ENCODE assay signal across 11 mouse cellular contexts in the genomic region with DNA sequence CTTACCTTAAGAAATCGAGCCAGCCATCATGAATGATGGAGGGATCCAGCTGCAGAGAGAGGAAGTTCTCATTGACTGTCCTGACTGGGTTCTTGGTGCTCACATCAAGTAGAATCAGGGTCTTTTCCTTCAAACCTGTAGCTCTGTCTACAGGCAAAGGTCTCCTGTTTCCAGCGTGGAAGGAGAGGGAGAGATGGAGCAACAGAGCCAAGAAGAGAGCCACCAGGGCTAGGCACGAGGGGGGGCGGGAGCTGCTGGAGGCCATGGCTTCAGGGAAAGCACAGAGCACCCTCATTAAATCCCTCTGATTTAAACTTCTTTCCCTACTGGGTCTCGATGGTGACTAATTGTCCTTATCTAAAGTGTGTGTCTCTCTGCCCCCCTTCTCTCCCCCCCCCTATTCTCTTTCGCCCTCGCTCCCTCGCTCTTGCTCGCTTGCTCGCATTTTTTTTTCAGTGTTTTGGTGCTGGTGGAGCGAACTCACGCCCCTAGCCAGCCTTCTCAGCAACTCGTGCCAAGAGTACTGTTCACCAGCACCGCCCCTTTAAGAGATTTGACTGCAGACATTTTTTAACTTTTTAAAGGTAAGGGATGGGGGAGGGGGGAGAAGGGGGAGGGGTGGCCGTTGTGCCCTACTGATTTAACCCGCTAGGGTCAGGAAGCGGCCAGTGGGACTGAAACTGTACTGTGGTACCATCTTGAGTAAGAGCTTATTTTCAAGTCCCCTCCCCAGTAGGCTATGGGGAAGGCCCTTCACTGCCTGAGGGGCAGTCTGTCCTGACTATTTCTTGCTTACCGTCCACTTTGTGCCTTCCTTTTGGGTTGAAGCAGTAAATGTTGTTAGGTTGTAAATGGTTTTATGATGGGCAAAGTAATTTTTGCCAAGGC. TPM values are rescaled to one million over a fixed set of nuclear protein-coding genes. Genes with fewer than 3 reads are reported as not detected.
DNase-seq lines count a peak whose midpoint lies in the region; ATAC-seq lines count a peak whose summit lies in the region.
"Had no signal": no experiment of that assay in that cellular context is flagged by ENCODE, and none has a peak within 500 bp of the region (broad histone marks: within the 10 kb centered on the region; RNA-seq: fewer than 3 reads in every experiment).

TSS of gene Hpse2 (minus strand) at position 339 of the 888 bp plus-strand sequence.

- H3K4me1 ChIP-seq in heart, embryonic 14.5 days (ENCODE audit: control insufficient read depth in 2 of 2, insufficient read depth in 2 of 2, low read length in 2 of 2): peaks cover 9 to 23% of the 10 kb centered on the region in 2 experiments; a peak in 3 of 4 replicates
- H3K4me1 ChIP-seq in embryonic facial prominence, embryonic 10.5 days: peaks cover 36% of the 10 kb centered on the region
- H3K4me1 ChIP-seq in hindbrain, embryonic 14.5 days (replicated peaks; ENCODE audit: control insufficient read depth, insufficient read depth, low read length): peaks cover 21% of the 10 kb centered on the region
- H3K4me1 ChIP-seq: liver, embryonic 13.5 days had no signal

- no peaks in the 10 kb centered on the region for H3K36me3 ChIP-seq in heart, embryonic 14.5 days (ENCODE audit: control insufficient read depth, insufficient read depth, low read length)
- H3K36me3 ChIP-seq in embryonic facial prominence, embryonic 10.5 days (replicated peaks): no peaks in the 10 kb centered on the region
- no peaks in the 10 kb centered on the region for H3K36me3 ChIP-seq in hindbrain, embryonic 14.5 days (replicated peaks; ENCODE audit: control insufficient read depth, insufficient read depth)
- H3K36me3 ChIP-seq: liver, embryonic 13.5 days had no signal

- peaks cover 69% of the 10 kb centered on the region for H3K27me3 ChIP-seq in heart, embryonic 14.5 days (ENCODE audit: control insufficient read depth, insufficient read depth, low read length)
- peaks cover 73% of the 10 kb centered on the region for H3K27me3 ChIP-seq in embryonic facial prominence, embryonic 10.5 days (replicated peaks; ENCODE audit: low read depth, poor library complexity, severe bottlenecking)
- peaks cover 68% of the 10 kb centered on the region for H3K27me3 ChIP-seq in hindbrain, embryonic 14.5 days (ENCODE audit: control insufficient read depth, insufficient read depth, low read length)

- no peak for DNase-seq in heart, adult 9 months (ENCODE audit: low spot score in 2 of 2)
- DNase-seq in embryonic facial prominence, embryonic 10.5 days (ENCODE audit: low spot score): peak; percentile 54
- no peak for DNase-seq in hindbrain, embryonic 14.5 days (ENCODE audit: low spot score)
- peak; percentile 32 for DNase-seq in neural tube, embryonic 10.5 days (ENCODE audit: extremely low spot score, low spot score)
- no peak for DNase-seq in thymus, postnatal 25 days
- no peak for DNase-seq in natural killer cell, adult 2 months (ENCODE audit: low spot score in 2 of 2)
- DNase-seq in urinary bladder, adult 18-20 months (ENCODE audit: low spot score in 2 of 2): no peak
- DNase-seq: adrenal gland, postnatal 25 days; liver, embryonic 13.5 days had no signal

- H3K4me3 ChIP-seq in heart, embryonic 14.5 days (ENCODE audit: control insufficient read depth in 1 of 2, insufficient read depth in 1 of 2, low read depth in 1 of 2, low read length in 2 of 2): peak within 1 kb of the TSS; percentile 32 to 39
- H3K4me3 ChIP-seq in embryonic facial prominence, embryonic 10.5 days: peak within 1 kb of the TSS; percentile 56
- no peak within 1 kb of the TSS for H3K4me3 ChIP-seq in hindbrain, embryonic 14.5 days (replicated peaks; ENCODE audit: low read length)
- H3K4me3 ChIP-seq: liver, embryonic 13.5 days had no signal

- no peak within 1 kb of the TSS for H3K27ac ChIP-seq in heart, embryonic 14.5 days (replicated peaks in 1 of 2; ENCODE audit: control insufficient read depth in 1 of 2, insufficient read depth in 1 of 2, low read depth in 2 of 2, low read length in 2 of 2)
- peak within 1 kb of the TSS; percentile 68 for H3K27ac ChIP-seq in embryonic facial prominence, embryonic 10.5 days (replicated peaks)
- H3K27ac ChIP-seq in hindbrain, embryonic 14.5 days: no peak within 1 kb of the TSS
- H3K27ac ChIP-seq: liver, embryonic 13.5 days had no signal

- no peak within 1 kb of the TSS for H3K9ac ChIP-seq in heart, embryonic 14.5 days (ENCODE audit: low read length)
- H3K9ac ChIP-seq in hindbrain, embryonic 14.5 days: no peak within 1 kb of the TSS
- H3K9ac ChIP-seq: liver, embryonic 13.5 days had no signal

- H3K4me2 ChIP-seq in heart, embryonic 14.5 days (ENCODE audit: low read length): peak within 1 kb of the TSS; percentile 68
- peak within 1 kb of the TSS; percentile 40 for H3K4me2 ChIP-seq in hindbrain, embryonic 14.5 days (replicated peaks)
- H3K4me2 ChIP-seq: liver, embryonic 13.5 days had no signal

- ATAC-seq in heart, embryonic 14.5 days (ENCODE audit: insufficient number of reproducible peaks, insufficient read depth, low FRiP score, low read depth): no peak
- no peak for ATAC-seq in hindbrain, embryonic 14.5 days (ENCODE audit: low FRiP score)

- H3K9me3 ChIP-seq in heart, embryonic 14.5 days (ENCODE audit: control insufficient read depth, low read length): no peaks in the 10 kb centered on the region
- H3K9me3 ChIP-seq in embryonic facial prominence, embryonic 10.5 days: no peaks in the 10 kb centered on the region
- no peaks in the 10 kb centered on the region for H3K9me3 ChIP-seq in hindbrain, embryonic 14.5 days (ENCODE audit: control insufficient read depth, low read length)
- H3K9me3 ChIP-seq: liver, embryonic 13.5 days had no signal

- 4% methylated on average over 18 of the region's 18 CpGs for WGBS in heart, embryonic 14.5 days
- WGBS in embryonic facial prominence, embryonic 10.5 days: 1% methylated on average over 18 of the region's 18 CpGs
- 2% methylated on average over 17 of the region's 18 CpGs for WGBS in hindbrain, embryonic 14.5 days

RNA-seq across cellular contexts. Expression of gene Hpse2, which starts in this region (rescaled TPM):
- polyA plus RNA-seq in heart, embryonic 14.5 days (2014; fragmentation: Nextera tagmentation; extraction: Ambion mirVana): 1.1 TPM in 2 replicates
- polyA plus RNA-seq in embryonic facial prominence, embryonic 10.5 days (2016; fragmentation: Nextera tagmentation; extraction: Ambion mirVana): 3.5 and 6.0 TPM in 2 replicates
- polyA plus RNA-seq in hindbrain, embryonic 14.5 days (2014; fragmentation: Nextera tagmentation; extraction: Ambion mirVana): not detected in 2 replicates
- polyA plus RNA-seq: C2C12 had no signal

Comparison
In these comparisons a context has a peak if more than half of its experiments do, and no peak if none do; other contexts are left out.
1. DNase-seq: peak in embryonic facial prominence, embryonic 10.5 days (single experiment) and neural tube, embryonic 10.5 days (single experiment); none in heart, adult 9 months (0 of 2), hindbrain, embryonic 14.5 days (single experiment), thymus, postnatal 25 days (single experiment), natural killer cell, adult 2 months (0 of 2) and urinary bladder, adult 18-20 months (0 of 2).